Mouse (Mus musculus) 416B (cell line): ENCODE measurements around the gene Mfn1.
A peak's percentile ranks its signal among the peaks of the same experiment; 100 is the strongest.

ENCODE experiments used
- DNase-seq: peaks from one replicate; pipeline ENCODE4 v3.0.0; 2011; ENCODE audit warnings: low read depth

The Mfn1 gene

GRCm38 (mm10) chr3:32529303-32529898 lies at the start of gene Mfn1:
Gene Mfn1, plus strand, starts transcription at chr3:32529465.
- peak; percentile 96 for DNase-seq

- DNase-seq = no peak
Measured at GRCm38 (mm10) chr3:32479961-32480360, 49.3 kb upstream of the Mfn1 start.

GRCm38 (mm10) chr3:32483035-32483434 lies 46.2 kb upstream of the Mfn1 start:
- DNase-seq = no peak

GRCm38 (mm10) chr3:32486543-32486942 lies 42.7 kb upstream of the Mfn1 start:
- peak; percentile 70 for DNase-seq

- no peak for DNase-seq
Measured at GRCm38 (mm10) chr3:32488172-32488571, 41.1 kb upstream of the Mfn1 start.

- no peak for DNase-seq
Measured at GRCm38 (mm10) chr3:32490076-32490927, 39.0 kb upstream of the Mfn1 start.

GRCm38 (mm10) chr3:32490928-32491315 lies 38.3 kb upstream of the Mfn1 start:
- no peak for DNase-seq

- DNase-seq = no peak
Measured at GRCm38 (mm10) chr3:32492097-32493090, 36.9 kb upstream of the Mfn1 start, which contains the start of gene Kcnmb3. Gene Kcnmb3, minus strand, starts transcription at chr3:32492231.

GRCm38 (mm10) chr3:32494387-32495087 lies 34.7 kb upstream of the Mfn1 start:
- peak; percentile 72 for DNase-seq

GRCm38 (mm10) chr3:32495088-32495770 lies 34.0 kb upstream of the Mfn1 start:
- DNase-seq = no peak

- no peak for DNase-seq
Measured at GRCm38 (mm10) chr3:32495856-32496710, 33.2 kb upstream of the Mfn1 start.

- DNase-seq = no peak
Measured at GRCm38 (mm10) chr3:32496711-32497070, 32.6 kb upstream of the Mfn1 start.

- DNase-seq = no peak
Measured at GRCm38 (mm10) chr3:32500346-32500745, 28.9 kb upstream of the Mfn1 start.

- no peak for DNase-seq
Measured at GRCm38 (mm10) chr3:32505841-32506240, 23.4 kb upstream of the Mfn1 start.

- DNase-seq = no peak
Measured at GRCm38 (mm10) chr3:32506366-32507225, 22.7 kb upstream of the Mfn1 start.

- peak; percentile 84 for DNase-seq
Measured at GRCm38 (mm10) chr3:32508666-32509324, 20.5 kb upstream of the Mfn1 start.

- peak; percentile 48 for DNase-seq
Measured at GRCm38 (mm10) chr3:32509496-32510374, 19.5 kb upstream of the Mfn1 start, which contains the start of gene Zfp639. Gene Zfp639, plus strand, starts transcription at chr3:32510259.
